Mouse (Mus musculus): ENCODE results near the gene Kcng4. TPM values are rescaled to one million over a fixed set of nuclear protein-coding genes. Genes with fewer than 3 reads are reported as not detected.

Gene Kcng4
- polyA plus RNA-seq, 2 experiments: 0.11 to 0.14 TPM

DNA sequence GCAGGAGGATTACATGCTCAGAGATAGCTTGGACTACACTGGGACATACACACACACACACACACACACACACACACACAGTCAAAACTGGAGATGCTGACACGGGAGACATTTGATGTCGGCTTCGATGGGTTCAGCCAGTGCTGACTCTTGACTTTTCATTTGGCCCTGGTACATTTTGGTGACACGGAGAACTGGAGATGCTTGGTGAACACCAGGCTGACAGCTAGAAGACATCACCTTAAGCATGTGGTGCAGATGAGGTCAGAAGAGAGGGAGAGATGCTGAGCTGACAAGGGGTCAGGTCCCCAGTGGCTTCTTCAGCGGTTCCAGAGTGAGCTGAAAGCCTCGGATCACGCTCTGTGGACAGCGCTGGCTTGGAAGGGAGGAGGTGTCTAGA lies 12.4 kb downstream of the Kcng4 start:
- ATAC-seq (ENCODE audit: low FRiP score, low read depth) (no peak), DNase-seq (ENCODE audit: low spot score) (no peak)
- TF ChIP-seq POLR2A (IDR thresholded peaks at IDR 0.05; ENCODE audit: borderline replicate concordance, extremely low read depth, insufficient read depth, insufficient read length): no peak
- 88% methylated on average over 8 of the region's 8 CpGs for WGBS
- H3K27ac ChIP-seq (replicated peaks; ENCODE audit: low read depth, low read length): no peak overlapping the region
- H3K36me3 ChIP-seq (ENCODE audit: control insufficient read depth, insufficient read depth, low read length): no peaks in the 10 kb centered on the region
- H3K4me2 ChIP-seq (replicated peaks; ENCODE audit: low read depth, low read length, severe bottlenecking): no peak overlapping the region
- 0 out of 2 replicates have a peak, but pooled peaks cover 3% of the 10 kb centered on the region for H3K4me1 ChIP-seq (ENCODE audit: control insufficient read depth, insufficient read depth, low read length)
- H3K27me3 ChIP-seq (ENCODE audit: control insufficient read depth, insufficient read depth, low read length): no peaks in the 10 kb centered on the region
- H3K4me3 ChIP-seq (replicated peaks; ENCODE audit: low read length): no peak overlapping the region
- H3K9ac ChIP-seq (ENCODE audit: low read depth, low read length, severe bottlenecking): no peak overlapping the region
- no peaks in the 10 kb centered on the region for H3K9me3 ChIP-seq (ENCODE audit: control insufficient read depth, low read length)

DNA sequence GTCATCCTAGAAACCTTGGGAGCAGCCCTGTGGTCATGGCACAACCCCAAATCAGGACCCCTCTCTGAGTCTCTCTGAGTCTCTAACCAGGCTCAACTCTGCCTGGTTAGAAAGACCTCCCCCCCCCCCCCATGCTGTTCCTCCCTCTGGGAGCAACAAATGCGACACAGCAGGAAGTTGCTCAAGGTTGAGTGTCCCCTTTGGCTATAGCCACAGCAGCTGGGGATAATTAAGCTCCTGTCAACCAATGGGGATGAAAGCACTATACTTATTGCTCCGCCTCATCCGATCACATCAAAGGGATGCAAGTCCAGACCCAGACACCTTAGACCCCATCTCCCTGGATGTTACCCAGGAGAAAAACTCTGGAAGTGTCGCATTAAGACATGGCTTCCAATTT lies 12.9 kb downstream of the Kcng4 start:
- 31% methylated on average over 4 of the region's 4 CpGs for WGBS
- H3K4me2 ChIP-seq (replicated peaks; ENCODE audit: low read depth, low read length, severe bottlenecking): no peak overlapping the region
- no peaks in the 10 kb centered on the region for H3K36me3 ChIP-seq (ENCODE audit: control insufficient read depth, insufficient read depth, low read length)
- no peak overlapping the region for H3K4me3 ChIP-seq (replicated peaks; ENCODE audit: low read length)
- no peak overlapping the region for H3K9ac ChIP-seq (ENCODE audit: low read depth, low read length, severe bottlenecking)
- H3K27ac ChIP-seq (replicated peaks; ENCODE audit: low read depth, low read length): no peak overlapping the region
- DNase-seq (ENCODE audit: low spot score) (no peak), ATAC-seq (ENCODE audit: low FRiP score, low read depth) (no peak)
- H3K9me3 ChIP-seq (ENCODE audit: control insufficient read depth, low read length): no peaks in the 10 kb centered on the region
- TF ChIP-seq POLR2A (IDR thresholded peaks at IDR 0.05; ENCODE audit: borderline replicate concordance, extremely low read depth, insufficient read depth, insufficient read length): no peak
- H3K4me1 ChIP-seq (ENCODE audit: control insufficient read depth, insufficient read depth, low read length): no peaks in the 10 kb centered on the region
- H3K27me3 ChIP-seq (ENCODE audit: control insufficient read depth, insufficient read depth, low read length): no peaks in the 10 kb centered on the region

DNA sequence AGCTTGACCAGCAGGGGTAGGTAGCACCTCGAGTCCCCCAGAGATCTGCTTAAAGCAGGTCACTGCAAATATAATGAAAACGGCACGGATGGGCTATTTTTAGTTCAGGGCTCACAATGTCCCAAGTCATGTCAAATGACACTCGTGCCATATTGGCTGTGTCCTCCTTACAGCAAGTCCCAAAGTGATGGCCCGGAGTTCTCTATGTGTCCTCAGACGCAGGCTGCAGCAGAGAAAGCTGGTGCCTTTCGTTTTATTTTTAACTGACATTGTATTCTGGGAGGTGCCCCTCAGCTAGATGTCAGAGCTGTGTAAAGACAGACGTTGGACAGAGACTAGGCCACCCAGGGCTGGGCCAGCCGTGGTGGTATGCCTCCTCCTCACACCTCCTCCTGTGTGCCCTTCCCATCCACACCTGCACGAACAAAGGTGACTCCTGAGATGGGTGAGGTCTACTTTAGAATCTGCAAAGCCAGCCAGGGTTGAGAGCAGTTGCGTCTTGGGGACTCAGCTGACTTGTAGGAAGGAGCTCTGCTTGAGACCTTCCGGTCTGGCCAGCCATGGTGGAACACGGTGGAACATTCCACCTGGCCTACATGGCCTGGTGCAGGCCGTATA lies 14.5 kb downstream of the Kcng4 start:
- DNase-seq (ENCODE audit: low spot score): no peak
- Histone ChIP-seq H3K4me2 (replicated peaks; ENCODE audit: low read depth, low read length, severe bottlenecking) (no peak overlapping the region), H3K9me3 (ENCODE audit: control insufficient read depth, low read length) (no peaks in the 10 kb centered on the region), H3K9ac (ENCODE audit: low read depth, low read length, severe bottlenecking) (no peak overlapping the region), H3K36me3 (ENCODE audit: control insufficient read depth, insufficient read depth, low read length) (no peaks in the 10 kb centered on the region), H3K4me1 (ENCODE audit: control insufficient read depth, insufficient read depth, low read length) (no peaks in the 10 kb centered on the region), H3K27ac (replicated peaks; ENCODE audit: low read depth, low read length) (no peak overlapping the region), H3K27me3 (ENCODE audit: control insufficient read depth, insufficient read depth, low read length) (no peaks in the 10 kb centered on the region), H3K4me3 (replicated peaks; ENCODE audit: low read length) (no peak overlapping the region)
- 88% methylated on average over 14 of the region's 14 CpGs for WGBS
- no peak for ATAC-seq (ENCODE audit: low FRiP score, low read depth)
- TF ChIP-seq POLR2A (IDR thresholded peaks at IDR 0.05; ENCODE audit: borderline replicate concordance, extremely low read depth, insufficient read depth, insufficient read length): no peak

DNA sequence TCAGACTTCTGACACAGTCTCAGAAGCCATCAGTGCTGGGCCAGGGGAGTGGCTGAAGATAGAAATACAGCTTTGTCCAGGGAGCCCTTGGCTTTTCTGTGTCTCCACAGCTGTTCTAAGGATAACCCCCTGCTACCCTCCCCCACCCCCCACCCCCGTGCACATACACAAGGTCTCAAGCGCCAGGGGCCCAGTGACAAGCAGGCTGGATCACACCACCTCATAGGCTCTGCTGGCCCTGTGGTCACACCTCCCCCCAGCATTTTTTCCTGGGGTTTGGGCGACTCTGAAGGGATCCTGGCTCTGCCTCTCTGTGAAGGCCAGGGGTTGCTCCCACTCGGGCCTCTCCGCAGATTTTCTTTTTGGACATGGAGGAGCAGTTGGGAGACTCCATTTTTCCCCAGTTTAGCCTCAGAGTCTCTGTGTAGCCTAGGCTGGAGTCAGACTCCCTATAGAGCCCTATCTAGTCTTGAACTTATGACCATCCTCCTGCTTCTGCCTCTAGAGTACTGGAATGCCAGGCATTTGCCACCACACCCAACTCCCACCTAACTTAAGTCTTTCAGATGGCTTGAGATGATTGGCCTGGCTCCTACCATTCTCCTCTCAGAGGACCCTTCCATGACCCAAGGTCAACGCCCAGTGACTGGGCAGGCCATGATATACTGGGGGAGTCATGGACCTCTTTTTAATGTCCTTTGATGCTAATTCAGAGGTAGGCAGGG lies 15.2 kb downstream of the Kcng4 start:
- no peaks in the 10 kb centered on the region for H3K4me1 ChIP-seq (ENCODE audit: control insufficient read depth, insufficient read depth, low read length)
- no peak overlapping the region for H3K4me2 ChIP-seq (replicated peaks; ENCODE audit: low read depth, low read length, severe bottlenecking)
- DNase-seq (ENCODE audit: low spot score) (no peak), ATAC-seq (ENCODE audit: low FRiP score, low read depth) (no peak)
- TF ChIP-seq POLR2A (IDR thresholded peaks at IDR 0.05; ENCODE audit: borderline replicate concordance, extremely low read depth, insufficient read depth, insufficient read length): no peak
- H3K4me3 ChIP-seq (replicated peaks; ENCODE audit: low read length): no peak overlapping the region
- H3K27me3 ChIP-seq (ENCODE audit: control insufficient read depth, insufficient read depth, low read length): no peaks in the 10 kb centered on the region
- H3K27ac ChIP-seq (replicated peaks; ENCODE audit: low read depth, low read length): no peak overlapping the region
- no peaks in the 10 kb centered on the region for H3K9me3 ChIP-seq (ENCODE audit: control insufficient read depth, low read length)
- WGBS: 66% methylated on average over 6 of the region's 6 CpGs
- no peaks in the 10 kb centered on the region for H3K36me3 ChIP-seq (ENCODE audit: control insufficient read depth, insufficient read depth, low read length)
- no peak overlapping the region for H3K9ac ChIP-seq (ENCODE audit: low read depth, low read length, severe bottlenecking)

DNA sequence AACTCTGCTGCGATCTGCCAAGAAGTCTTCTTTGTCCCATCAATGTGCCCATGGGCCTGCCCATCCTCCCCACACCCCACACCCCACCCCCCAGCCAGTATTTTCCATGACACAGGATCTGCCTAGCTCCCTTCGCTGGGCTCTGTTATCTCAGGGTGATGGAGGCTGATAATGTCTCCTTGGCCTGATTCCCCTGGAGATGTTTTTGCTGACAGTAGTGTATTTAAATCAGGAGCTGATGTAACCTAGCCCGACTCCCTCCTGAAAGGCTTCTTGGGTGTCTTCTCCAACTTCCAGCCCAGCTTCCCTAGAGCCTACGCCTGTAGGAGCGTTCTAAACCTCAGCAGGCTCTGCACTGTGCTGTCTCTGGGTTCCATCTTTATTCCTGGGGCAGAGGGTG lies 16.6 kb downstream of the Kcng4 start:
- no peak overlapping the region for H3K27ac ChIP-seq (replicated peaks; ENCODE audit: low read depth, low read length)
- no peaks in the 10 kb centered on the region for H3K4me1 ChIP-seq (ENCODE audit: control insufficient read depth, insufficient read depth, low read length)
- H3K36me3 ChIP-seq (ENCODE audit: control insufficient read depth, insufficient read depth, low read length): no peaks in the 10 kb centered on the region
- H3K9ac ChIP-seq (ENCODE audit: low read depth, low read length, severe bottlenecking): no peak overlapping the region
- no peak for ATAC-seq (ENCODE audit: low FRiP score, low read depth)
- H3K4me3 ChIP-seq (replicated peaks; ENCODE audit: low read length): no peak overlapping the region
- no peak overlapping the region for H3K4me2 ChIP-seq (replicated peaks; ENCODE audit: low read depth, low read length, severe bottlenecking)
- DNase-seq (ENCODE audit: low spot score): no peak
- WGBS: 69% methylated on average over 5 of the region's 5 CpGs
- H3K27me3 ChIP-seq (ENCODE audit: control insufficient read depth, insufficient read depth, low read length): no peaks in the 10 kb centered on the region
- TF ChIP-seq POLR2A (IDR thresholded peaks at IDR 0.05; ENCODE audit: borderline replicate concordance, extremely low read depth, insufficient read depth, insufficient read length): no peak
- no peaks in the 10 kb centered on the region for H3K9me3 ChIP-seq (ENCODE audit: control insufficient read depth, low read length)
